Mouse (Mus musculus): ENCODE data around the gene AI593442. TPM values are rescaled to one million over a fixed set of nuclear protein-coding genes. Genes with fewer than 3 reads are reported as not detected.

AI593442 gene
- total RNA-seq (2022), result 1 to 10 TPM; 1.4 to 1.6 (median 1.5) TPM

DNA sequence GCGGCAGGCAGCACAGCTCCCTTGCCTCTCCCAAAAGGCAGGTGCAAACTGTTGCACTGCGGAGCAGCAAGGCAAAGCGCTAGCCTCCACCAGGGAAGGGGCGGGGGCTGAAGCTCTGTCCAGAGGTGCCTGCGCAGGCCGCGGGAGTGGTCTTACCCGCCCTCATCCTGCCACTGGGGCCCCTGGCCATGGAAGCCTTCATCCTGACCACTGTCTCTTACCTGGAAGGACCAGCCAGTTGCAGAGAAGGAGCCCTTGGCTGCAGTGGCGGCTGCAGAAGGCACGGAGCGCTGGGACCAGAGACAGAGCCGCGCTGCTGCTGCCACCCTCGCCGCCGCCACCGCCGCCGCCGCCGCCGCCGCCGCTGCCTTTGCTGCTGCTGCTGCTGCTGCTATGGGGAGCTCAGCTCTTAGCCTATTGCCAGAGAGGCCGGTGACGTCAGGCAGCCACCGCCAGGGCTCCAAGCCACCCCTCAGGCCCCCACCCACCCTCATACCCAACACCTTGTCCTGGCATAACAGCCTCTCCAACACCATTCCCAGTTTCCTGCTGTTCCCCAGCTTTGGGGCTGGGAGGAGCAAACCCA lies at the start of gene AI593442:
Gene AI593442 (minus strand): TSS at position 419 of the 586 bp plus-strand sequence.
- DNase-seq (ENCODE audit: low spot score in 2 of 2), result no peak

DNA sequence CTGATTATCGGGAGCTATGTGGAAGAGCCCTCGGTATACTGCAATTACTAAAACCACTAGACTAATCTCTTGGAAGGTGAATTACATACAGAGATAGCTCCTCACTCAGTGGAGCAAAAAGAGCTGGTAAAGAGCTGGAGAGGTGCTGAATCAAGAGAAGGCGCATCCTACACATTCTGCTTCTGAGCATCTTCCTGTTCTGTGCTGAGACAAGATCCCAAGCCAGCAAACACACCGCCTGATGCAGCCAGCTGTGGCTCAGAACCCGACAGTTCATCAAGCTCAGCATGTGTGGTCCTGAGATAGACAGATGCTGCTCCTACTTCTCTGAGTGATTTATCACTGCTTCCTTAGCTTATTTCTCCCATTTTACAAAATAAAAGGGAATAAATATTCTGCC lies 49.2 kb upstream of the AI593442 start:
- DNase-seq (ENCODE audit: low spot score in 2 of 2), result no peak

DNA sequence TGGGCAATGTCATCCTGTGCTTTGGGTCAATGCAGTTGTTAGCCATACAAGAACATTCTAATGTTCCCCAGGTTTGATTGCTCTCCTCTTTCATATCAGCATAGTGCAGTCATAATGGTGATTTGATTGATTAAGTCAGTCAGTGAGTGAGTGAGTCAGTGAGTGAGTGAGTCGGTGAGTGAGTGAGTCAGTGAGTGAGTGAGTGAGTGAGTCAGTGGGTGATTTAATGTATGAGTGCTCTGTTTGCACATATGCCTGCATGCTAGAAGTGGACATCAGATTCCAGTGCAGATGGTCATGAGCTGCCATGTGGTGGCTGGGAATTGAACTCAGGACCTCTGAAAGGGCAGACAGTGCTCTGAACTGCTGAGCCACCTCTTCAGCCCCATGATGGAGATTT lies 43.0 kb upstream of the AI593442 start:
- no peak for DNase-seq (ENCODE audit: low spot score in 2 of 2)

DNA sequence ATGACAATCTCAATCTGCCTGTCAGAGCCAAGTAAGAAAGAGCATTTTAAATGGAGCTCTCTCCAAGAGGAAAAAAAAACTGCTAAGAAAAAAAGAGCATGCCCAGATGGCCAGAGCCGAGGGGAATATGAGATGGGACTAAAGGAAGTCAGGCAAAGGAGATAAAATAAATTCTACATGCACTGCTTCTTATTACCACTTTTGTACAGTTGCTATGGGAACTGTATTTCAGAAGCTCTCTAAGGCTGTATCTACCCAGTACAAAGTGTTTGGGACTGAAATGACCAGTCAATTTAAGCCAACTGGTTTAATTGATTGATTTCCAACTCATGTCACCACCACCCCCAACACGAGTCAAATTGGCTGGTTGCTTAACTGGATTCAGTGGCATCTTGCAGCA lies 40.0 kb upstream of the AI593442 start:
- DNase-seq (ENCODE audit: low spot score in 2 of 2), result no peak

DNA sequence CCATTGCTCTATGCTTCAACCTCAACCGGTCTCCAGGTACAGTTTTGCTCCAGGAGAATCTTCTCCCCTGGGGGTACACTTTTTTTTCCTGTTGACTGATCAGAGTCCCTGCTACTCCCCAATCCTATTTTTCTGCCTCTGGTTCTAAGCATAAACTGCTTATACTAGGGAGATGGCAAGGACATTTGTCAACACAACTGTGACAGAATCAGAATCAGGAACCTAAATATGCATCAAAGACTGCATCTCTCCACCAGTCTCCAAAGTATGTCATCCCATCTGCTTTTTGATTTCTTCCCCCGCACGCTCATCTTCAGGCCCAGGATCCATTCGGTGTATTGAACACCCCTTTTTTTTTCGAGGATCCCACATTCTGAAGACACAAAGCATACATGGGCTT lies 456 bp upstream of the AI593442 start:
- no peak for DNase-seq (ENCODE audit: low spot score in 2 of 2)

DNA sequence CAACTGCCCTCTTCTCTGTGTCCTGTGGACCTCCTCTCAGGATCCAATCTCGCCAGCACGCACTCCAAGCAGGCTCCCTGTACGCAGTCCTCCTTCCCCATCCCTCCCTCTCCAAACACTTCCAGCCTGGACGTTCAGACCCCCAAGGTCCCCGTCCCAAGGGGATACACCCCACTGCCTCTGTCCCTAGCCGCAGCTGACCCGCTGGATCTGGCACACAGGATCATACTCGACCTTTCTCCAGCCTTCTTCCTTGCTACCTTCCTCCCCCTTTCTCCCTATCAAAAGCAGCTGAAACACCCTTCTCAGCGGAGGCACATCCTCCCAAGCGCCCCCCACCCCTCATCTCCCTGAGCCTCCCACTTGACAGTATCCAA lies 753 bp downstream of the AI593442 start:
- no peak for DNase-seq (ENCODE audit: low spot score in 2 of 2)

DNA sequence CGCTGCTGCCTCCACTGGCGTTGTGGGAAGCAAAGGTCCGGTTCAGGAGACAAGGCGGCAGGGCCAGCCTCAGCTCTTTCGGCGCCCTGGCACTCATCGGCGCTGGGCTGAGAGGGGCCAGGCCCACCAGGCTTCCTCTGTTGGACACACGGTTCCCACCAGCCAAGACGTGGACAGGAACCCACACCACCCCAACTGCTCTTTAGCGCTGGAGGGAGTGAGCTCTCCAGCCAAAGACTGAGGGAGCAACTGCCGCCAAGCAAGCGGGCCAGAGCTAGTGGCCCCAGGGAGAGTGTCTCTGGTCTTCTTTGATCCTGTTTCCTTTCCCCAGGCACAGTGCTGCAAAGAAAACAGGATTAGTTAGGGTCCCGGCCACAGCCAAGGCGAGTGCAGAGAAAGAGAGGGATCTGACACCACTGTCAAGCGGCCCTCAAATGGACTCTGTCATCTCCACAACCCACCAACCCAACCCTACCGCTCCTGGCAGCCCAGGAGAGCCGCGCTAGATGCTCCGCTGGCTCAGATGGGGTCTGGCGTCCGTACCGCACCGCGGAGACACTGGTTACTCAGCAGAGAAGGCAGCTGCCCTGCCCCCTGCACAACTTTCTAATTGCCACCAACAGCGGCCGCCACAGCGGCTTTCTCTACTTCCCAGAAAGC lies 1.3 kb downstream of the AI593442 start:
- DNase-seq (ENCODE audit: low spot score in 2 of 2), result no peak

DNA sequence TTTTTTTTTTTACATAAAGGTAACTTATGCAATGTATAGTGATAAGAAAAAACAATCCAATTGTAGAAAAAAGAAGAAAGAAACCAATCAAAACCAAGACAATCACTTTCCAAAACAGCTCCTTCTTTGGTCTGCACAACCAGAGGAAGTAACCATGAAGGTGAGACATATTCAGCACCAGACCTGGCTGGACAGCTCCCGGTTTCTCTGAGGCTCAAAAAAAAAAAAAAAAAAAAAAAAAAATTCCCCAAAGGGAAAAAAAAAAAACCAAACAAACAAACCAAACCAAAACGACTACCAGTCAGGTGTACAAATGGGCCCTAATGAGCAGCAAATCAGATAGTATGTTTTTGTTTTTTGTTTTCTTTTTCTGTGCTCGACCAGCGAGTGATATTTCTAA lies 3.0 kb downstream of the AI593442 start:
- no peak for DNase-seq (ENCODE audit: low spot score in 2 of 2)

DNA sequence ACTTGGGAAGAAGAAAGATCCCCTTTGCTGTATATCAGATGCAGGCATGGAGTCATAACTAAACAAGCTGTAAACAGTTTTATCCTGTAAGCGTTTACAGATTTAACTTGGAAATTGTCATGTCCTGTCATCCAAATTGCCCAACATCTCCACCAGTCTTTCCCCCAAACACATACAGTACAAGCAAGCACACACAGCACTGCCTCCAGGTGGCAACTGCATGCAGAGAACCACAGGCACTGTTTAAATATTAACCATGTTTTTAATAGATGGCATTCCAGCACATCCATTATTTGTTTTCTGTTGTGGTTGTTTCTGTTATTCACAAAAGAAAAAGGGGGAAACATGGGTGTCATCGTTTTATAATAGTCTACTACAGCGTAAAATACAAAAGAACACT lies 3.6 kb downstream of the AI593442 start:
- no peak for DNase-seq (ENCODE audit: low spot score in 2 of 2)

DNA sequence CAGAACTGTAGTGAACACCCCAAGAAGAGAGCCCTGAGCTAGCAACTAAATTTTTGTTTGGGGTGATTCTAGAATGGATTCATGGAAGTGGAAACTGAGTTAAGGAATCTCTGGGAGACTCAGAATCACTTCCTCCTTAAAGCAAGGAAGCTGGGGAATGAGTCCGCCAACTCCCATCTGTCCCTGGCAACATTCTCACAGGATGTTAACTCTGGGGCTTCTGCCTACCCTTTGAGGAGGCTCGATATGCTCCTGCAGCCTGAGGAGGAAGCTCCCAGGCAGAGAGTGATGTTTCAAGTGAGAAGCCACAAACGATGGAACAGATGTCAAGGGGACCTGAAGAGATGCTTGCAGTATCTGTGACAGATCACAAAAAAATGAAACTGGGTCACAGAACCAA lies 18.2 kb downstream of the AI593442 start:
- DNase-seq (ENCODE audit: low spot score in 2 of 2), result no peak

DNA sequence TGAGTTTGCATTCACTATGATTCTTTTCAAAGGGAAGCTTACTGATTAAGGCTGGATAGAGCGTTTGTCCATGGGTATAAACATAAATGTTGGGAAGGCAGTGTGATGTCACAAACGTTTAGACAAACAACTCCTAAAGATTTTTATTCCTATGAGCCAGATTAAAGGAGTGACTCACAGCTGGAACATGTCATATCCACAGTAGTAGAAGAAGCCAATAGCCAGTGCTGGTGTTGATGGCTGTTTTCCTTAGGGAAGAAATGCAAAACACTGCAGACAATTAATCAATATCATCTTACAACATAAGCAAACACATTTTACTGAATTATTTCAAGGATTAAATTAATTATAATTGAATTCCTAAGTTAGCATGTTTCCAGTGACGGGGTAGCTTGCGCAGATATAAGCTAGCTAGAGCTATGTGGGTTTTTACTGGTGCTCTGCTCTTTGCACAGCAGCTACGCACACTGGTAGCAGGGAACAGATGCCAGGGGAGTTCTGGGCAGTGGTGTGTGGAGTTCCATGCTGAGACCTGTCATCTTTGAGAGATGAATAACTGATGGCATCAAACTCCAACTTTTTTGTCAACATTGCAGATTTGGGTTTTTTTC lies 29.1 kb downstream of the AI593442 start:
- DNase-seq (ENCODE audit: low spot score in 2 of 2), result no peak

DNA sequence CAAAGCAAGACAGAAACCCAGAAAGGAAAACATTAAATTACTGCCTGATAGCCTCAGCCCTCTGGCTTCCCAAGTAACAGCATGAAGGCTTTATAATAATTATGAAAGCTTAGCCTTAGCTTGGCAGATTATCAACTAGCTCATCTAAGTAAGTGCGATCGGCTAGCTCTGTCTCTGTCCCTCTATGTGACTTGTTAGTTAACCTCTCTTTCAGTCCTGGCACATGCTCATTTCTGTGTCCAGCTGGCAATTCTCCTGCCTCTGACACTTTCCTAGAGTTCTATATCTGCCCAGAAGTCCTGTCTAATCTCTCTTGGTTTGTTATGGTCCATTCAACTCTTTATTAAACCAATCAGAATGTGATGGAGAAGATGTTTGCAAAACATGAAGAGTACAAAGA lies 34.3 kb downstream of the AI593442 start:
- DNase-seq (ENCODE audit: low spot score in 2 of 2), result no peak

DNA sequence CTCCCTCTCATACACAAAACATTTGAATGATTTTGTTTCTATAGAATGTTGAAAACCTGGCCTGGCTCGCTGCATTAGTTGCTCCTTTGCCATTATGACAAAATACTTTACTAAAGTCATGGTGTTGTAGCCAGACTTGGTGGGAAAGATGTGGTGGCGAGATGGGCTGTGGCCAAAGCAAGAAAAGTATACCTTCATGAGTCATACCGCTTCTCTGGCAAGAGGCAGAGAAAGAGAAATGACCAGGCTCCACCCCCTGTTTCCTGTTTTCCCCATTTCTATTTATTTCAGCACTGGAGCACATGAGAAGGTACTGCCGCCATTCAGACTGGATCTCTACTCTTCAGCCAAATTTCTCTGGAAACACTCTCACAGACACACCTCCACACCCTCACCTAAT lies 35.0 kb downstream of the AI593442 start:
- DNase-seq (ENCODE audit: low spot score in 2 of 2), result no peak

DNA sequence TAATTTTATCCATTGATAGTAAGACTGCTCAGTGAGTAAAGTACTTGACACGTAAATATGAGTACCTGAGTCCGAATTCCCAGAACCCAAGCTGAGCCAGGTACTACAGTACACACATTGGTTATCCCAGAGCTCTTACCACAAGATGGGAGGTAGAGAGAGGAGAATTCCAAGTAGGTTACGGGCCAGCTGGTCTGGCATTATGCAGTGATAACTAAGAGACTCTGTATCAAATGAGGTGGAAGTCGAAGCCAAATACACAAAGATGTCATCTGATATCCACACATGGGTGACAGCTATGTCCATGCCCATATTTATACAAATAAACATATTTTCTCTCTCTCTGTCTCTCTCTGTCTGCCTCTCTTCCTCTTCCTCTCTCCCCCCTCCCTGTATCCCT lies 35.4 kb downstream of the AI593442 start:
- DNase-seq (ENCODE audit: low spot score in 2 of 2), result no peak

DNA sequence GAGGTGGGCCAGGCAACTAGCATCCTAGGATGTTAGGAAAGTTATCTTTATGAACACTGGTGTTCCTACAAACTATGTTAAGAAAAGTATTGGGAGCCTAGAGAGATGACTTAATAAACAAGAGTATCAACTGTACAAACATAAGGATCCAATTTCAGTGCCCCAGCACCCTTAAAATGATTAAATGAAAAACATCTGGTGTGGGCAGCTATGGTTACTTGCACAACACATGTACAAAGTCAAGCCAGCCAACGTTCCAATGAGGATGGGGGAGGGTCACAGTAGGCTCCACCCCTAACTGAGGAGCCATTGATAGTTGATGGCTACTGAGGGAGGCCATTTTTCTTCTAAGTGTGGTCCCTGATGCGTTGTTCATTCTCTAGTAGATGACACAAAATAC lies 43.6 kb downstream of the AI593442 start:
- no peak for DNase-seq (ENCODE audit: low spot score in 2 of 2)

DNA sequence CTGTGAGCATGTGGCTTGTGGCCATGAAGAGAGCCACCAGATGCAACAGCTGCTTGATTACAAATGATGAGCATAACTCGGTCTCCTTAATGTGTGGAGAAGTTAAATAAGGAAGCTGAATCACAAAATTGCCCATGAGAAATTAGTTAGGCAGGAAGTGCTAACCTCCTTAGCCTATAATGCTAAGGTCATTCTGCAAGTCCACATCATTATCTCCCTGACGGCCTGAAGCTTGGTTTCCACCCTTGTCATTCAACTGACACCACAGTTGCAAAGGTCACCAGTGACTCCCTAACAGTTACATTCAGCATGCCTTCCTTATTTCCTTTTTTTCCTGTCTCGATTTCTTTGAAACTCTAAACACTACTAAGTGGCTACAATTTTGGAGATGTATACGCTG lies 55.7 kb downstream of the AI593442 start:
- no peak for DNase-seq (ENCODE audit: low spot score in 2 of 2)

Data from gastrocnemius, adult 8-10 months (tissue).